ENCODE assay signal across 22 mouse cellular contexts in genomic region chr2:128499575-128500184, GRCm38 (mm10).
DNase-seq lines count a peak whose midpoint lies in the region; ATAC-seq and TF ChIP-seq lines count a peak whose summit lies in the region.
"Had no signal": no experiment of that assay in that cellular context is flagged by ENCODE, and none has a peak within 500 bp of the region (broad histone marks: within the 10 kb centered on the region; RNA-seq: fewer than 3 reads in every experiment).

No protein-coding gene starts in this region.

- 89% methylated on average over 14 of the region's 14 CpGs for WGBS in cerebellum, adult 2 months
- 72% methylated on average over 14 of the region's 14 CpGs for WGBS in lung, postnatal 0 days

- no peak for TF ChIP-seq EP300 in lung, postnatal 0 days (IDR thresholded peaks at IDR 0.05)

- no peaks in the 10 kb centered on the region for H3K36me3 ChIP-seq in lung, postnatal 0 days (ENCODE audit: insufficient read depth, low read length)
- H3K36me3 ChIP-seq: embryonic facial prominence, embryonic 10.5 days; hindbrain, embryonic 12.5 days; limb, embryonic 10.5 days; liver, embryonic 15.5 days; lung, embryonic 15.5 days; neural tube, embryonic 12.5 days had no signal

- no peaks in the 10 kb centered on the region for H3K9me3 ChIP-seq in lung, postnatal 0 days (ENCODE audit: low read length)
- H3K9me3 ChIP-seq: embryonic facial prominence, embryonic 10.5 days; hindbrain, embryonic 12.5 days; limb, embryonic 10.5 days; liver, embryonic 15.5 days; lung, embryonic 15.5 days; neural tube, embryonic 12.5 days had no signal

- H3K27me3 ChIP-seq in cerebellum, adult 2 months (ENCODE audit: control insufficient read depth, insufficient read depth, low read length), result no peaks in the 10 kb centered on the region
- H3K27me3 ChIP-seq in lung, postnatal 0 days (replicated peaks; ENCODE audit: insufficient read depth, low read length), result no peaks in the 10 kb centered on the region
- H3K27me3 ChIP-seq: hindbrain, embryonic 12.5 days; liver, embryonic 15.5 days; lung, embryonic 15.5 days; neural tube, embryonic 12.5 days had no signal

- H3K27ac ChIP-seq in cerebellum, adult 2 months (ENCODE audit: insufficient read depth, low read length), result no peak overlapping the region
- H3K27ac ChIP-seq in lung, postnatal 0 days (ENCODE audit: low read length), result no peak overlapping the region
- H3K27ac ChIP-seq: embryonic facial prominence, embryonic 10.5 days; hindbrain, embryonic 12.5 days; limb, embryonic 10.5 days; liver, embryonic 15.5 days; lung, embryonic 15.5 days; neural tube, embryonic 12.5 days had no signal

- no peak overlapping the region for H3K9ac ChIP-seq in lung, postnatal 0 days (replicated peaks; ENCODE audit: low read depth)
- H3K9ac ChIP-seq: hindbrain, embryonic 12.5 days; liver, embryonic 15.5 days; lung, embryonic 15.5 days; neural tube, embryonic 12.5 days had no signal

- ATAC-seq in inflammation-experienced regulatory T-cells, adult 6 months, result peak; percentile 65
- no peak for ATAC-seq in lung, postnatal 0 days
- ATAC-seq: forebrain, embryonic 16.5 days had no signal

- no peak overlapping the region for H3K4me2 ChIP-seq in lung, postnatal 0 days (replicated peaks; ENCODE audit: low read depth, low read length)
- H3K4me2 ChIP-seq: hindbrain, embryonic 12.5 days; liver, embryonic 15.5 days; lung, embryonic 15.5 days; midbrain, embryonic 11.5 days; neural tube, embryonic 12.5 days had no signal

- H3K4me3 ChIP-seq in cerebellum, adult 2 months (replicated peaks; ENCODE audit: insufficient read depth, low read depth, low read length), result no peak overlapping the region
- H3K4me3 ChIP-seq in lung, postnatal 0 days (ENCODE audit: low read depth, low read length), result no peak overlapping the region
- H3K4me3 ChIP-seq: embryonic facial prominence, embryonic 10.5 days; hindbrain, embryonic 12.5 days; limb, embryonic 10.5 days; liver, embryonic 15.5 days; lung, embryonic 15.5 days; neural tube, embryonic 12.5 days had no signal

- DNase-seq in thymus, postnatal 0 days (ENCODE audit: low spot score), result peak; percentile 29
- DNase-seq in thymus, postnatal 10 days (ENCODE audit: low spot score in 2 of 2), result no peak
- peak; percentile 28 for DNase-seq in thymus, postnatal 14 days
- DNase-seq in cerebellum, adult 2 months, result no peak
- DNase-seq in lung, postnatal 0 days (ENCODE audit: low spot score), result no peak
- no peak for DNase-seq in adrenal gland, adult (ENCODE audit: inconsistent age in 2 of 2, low spot score in 1 of 2)
- DNase-seq: adrenal gland, postnatal 25 days; cerebellum, adult 9-11 months; gastrocnemius, postnatal 25 days; kidney, adult 18-20 months; kidney, postnatal 4 days; liver; lung, postnatal 4 days had no signal

- no peak for TF ChIP-seq CTCF in cerebellum, adult 2 months (IDR thresholded peaks at IDR 0.05; ENCODE audit: borderline replicate concordance, insufficient read depth, low read depth, low read length)
- TF ChIP-seq CTCF in lung, postnatal 0 days (IDR thresholded peaks at IDR 0.05), result no peak

- no peak for TF ChIP-seq POLR2A in cerebellum, adult 2 months (IDR thresholded peaks at IDR 0.05; ENCODE audit: borderline replicate concordance, insufficient read depth, low read length)

- H3K4me1 ChIP-seq in cerebellum, adult 2 months (ENCODE audit: control insufficient read depth, insufficient read depth, low read length), result peaks cover 5% of the 10 kb centered on the region
- no peaks in the 10 kb centered on the region for H3K4me1 ChIP-seq in lung, postnatal 0 days (ENCODE audit: insufficient read depth, low read depth, low read length)
- H3K4me1 ChIP-seq: embryonic facial prominence, embryonic 10.5 days; limb, embryonic 10.5 days; liver, embryonic 15.5 days; neural tube, embryonic 12.5 days had no signal

Comparison
In these comparisons a context has a peak if more than half of its experiments do, and no peak if none do; other contexts are left out.
1. DNase-seq: peak in thymus, postnatal 0 days (single experiment) and thymus, postnatal 14 days (single experiment); none in thymus, postnatal 10 days (0 of 2), cerebellum, adult 2 months (0 of 2), lung, postnatal 0 days (single experiment) and adrenal gland, adult (0 of 2).